ENCODE assay signal across 9 mouse cellular contexts in the genomic region with DNA sequence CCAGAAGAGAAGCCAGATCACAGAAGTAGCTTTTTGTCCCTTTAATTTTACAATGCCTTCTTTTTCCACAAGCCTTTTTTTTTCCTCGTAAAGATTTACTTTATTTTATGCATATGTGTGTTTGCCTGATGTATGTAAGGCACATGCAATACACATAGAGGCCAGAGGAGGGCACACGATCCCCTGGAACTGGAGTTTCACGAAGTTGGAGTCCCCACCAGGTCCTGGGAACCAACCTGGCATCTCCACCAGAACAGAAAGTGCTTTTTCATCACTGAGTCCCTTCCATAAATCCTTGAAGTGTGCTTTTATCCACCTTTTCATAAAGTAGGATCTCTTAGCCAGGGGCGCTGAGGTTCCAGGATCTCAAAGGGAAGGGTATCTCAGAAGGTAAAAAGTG.
A peak's percentile ranks its signal among the peaks of the same experiment; 100 is the strongest.
DNase-seq lines count a peak whose midpoint lies in the region; ATAC-seq and TF ChIP-seq lines count a peak whose summit lies in the region.
"Had no signal": no experiment of that assay in that cellular context is flagged by ENCODE, and none has a peak within 500 bp of the region (broad histone marks: within the 10 kb centered on the region; RNA-seq: fewer than 3 reads in every experiment).

No protein-coding gene starts in this region.

- WGBS in intestine, embryonic 15.5 days, result 39% methylated on average over 4 of the region's 4 CpGs

- DNase-seq in adrenal gland, postnatal 10 days, result peak; percentile 18
- no peak for DNase-seq in adrenal gland, adult (ENCODE audit: inconsistent age in 2 of 2, low spot score in 1 of 2)
- DNase-seq in kidney, adult 9 months, result peak; percentile 14
- DNase-seq in kidney, adult 11 months, result no peak
- peak; percentile 20 for DNase-seq in induced T-regulatory cell, adult 2 months (ENCODE audit: low read depth)
- DNase-seq in testis, postnatal 14 days (ENCODE audit: low spot score), result no peak

- TF ChIP-seq CTCF in E14TG2a.4 (conservative IDR thresholded peaks at IDR 0.05; ENCODE audit: low read length), result peak; percentile 94

- no peak for ATAC-seq in intestine, embryonic 15.5 days

- H3K36me3 ChIP-seq in E14TG2a.4 (ENCODE audit: insufficient read depth, low read length), result no peaks in the 10 kb centered on the region
- H3K36me3 ChIP-seq in intestine, embryonic 15.5 days, result no peaks in the 10 kb centered on the region

- H3K9me3 ChIP-seq in E14TG2a.4 (ENCODE audit: low read length), result no peaks in the 10 kb centered on the region
- H3K9me3 ChIP-seq in intestine, embryonic 15.5 days, result no peaks in the 10 kb centered on the region
- H3K9me3 ChIP-seq: megakaryocyte, embryonic 14.5 days had no signal

- H3K4me1 ChIP-seq in E14TG2a.4 (replicated peaks; ENCODE audit: low read depth, low read length), result peaks cover 14% of the 10 kb centered on the region
- no peaks in the 10 kb centered on the region for H3K4me1 ChIP-seq in intestine, embryonic 15.5 days (replicated peaks)

- H3K9ac ChIP-seq in intestine, embryonic 15.5 days, result no peak overlapping the region

- peaks cover 26% of the 10 kb centered on the region for H3K27me3 ChIP-seq in E14TG2a.4 (ENCODE audit: insufficient read depth, low read length)
- H3K27me3 ChIP-seq in intestine, embryonic 15.5 days (replicated peaks), result 0 out of 2 replicates have a peak, but pooled peaks cover 5% of the 10 kb centered on the region

- no peak overlapping the region for H3K4me2 ChIP-seq in intestine, embryonic 15.5 days (replicated peaks)

- H3K27ac ChIP-seq in intestine, embryonic 15.5 days, result no peak overlapping the region

- no peak overlapping the region for H3K4me3 ChIP-seq in E14TG2a.4 (replicated peaks; ENCODE audit: low read length)
- no peak overlapping the region for H3K4me3 ChIP-seq in intestine, embryonic 15.5 days (replicated peaks)
- H3K4me3 ChIP-seq: megakaryocyte, embryonic 14.5 days had no signal

Comparison
In these comparisons a context has a peak if more than half of its experiments do, and no peak if none do; other contexts are left out.
1. DNase-seq: peak in adrenal gland, postnatal 10 days (single experiment), kidney, adult 9 months (single experiment) and induced T-regulatory cell, adult 2 months (single experiment); none in adrenal gland, adult (0 of 2), kidney, adult 11 months (single experiment) and testis, postnatal 14 days (single experiment).